Mouse (Mus musculus) intestine, embryonic 14.5 days (tissue): ENCODE results near the gene Itga7. TPM values are rescaled to one million over a fixed set of nuclear protein-coding genes. Genes with fewer than 3 reads are reported as not detected.

ENCODE experiments used
- ATAC-seq: fragments of 200-750 bp; cut with Nextera tagmentation; replicated peaks from 2 replicates; pipeline ENCODE4 v1.8.0; 2017; ENCODE audit warnings: low read depth, moderate number of reproducible peaks, moderate TSS enrichment, moderate library complexity; ENCODE audit not compliant: low FRiP score, low TSS enrichment
- DNase-seq: peaks from one replicate; pipeline ENCODE4 v3.0.0-alpha.2; 2018; ENCODE audit warnings: low spot score
- H3K27ac ChIP-seq: fragments of 300-500 bp; sonication (generic); 2 replicates; pipeline ENCODE4 v1.5.1; 2014; ENCODE audit warnings: low read depth, mild to moderate bottlenecking, control low read depth
- H3K27me3 ChIP-seq: fragments of 300-500 bp; sonication (generic); replicated peaks from 2 replicates; pipeline ENCODE4 v1.6.1; 2014; ENCODE audit warnings: low read length, control low read depth; ENCODE audit not compliant: control insufficient read depth, insufficient read depth
- H3K36me3 ChIP-seq: fragments of 300-500 bp; sonication (generic); 2 replicates; pipeline ENCODE4 v1.6.1; 2014; ENCODE audit warnings: low read length, control low read depth; ENCODE audit not compliant: control insufficient read depth, insufficient read depth
- H3K4me1 ChIP-seq: fragments of 300-500 bp; sonication (generic); replicated peaks from 2 replicates; pipeline ENCODE4 v1.6.1; 2014; ENCODE audit warnings: low read length, control low read depth, mixed read lengths; ENCODE audit not compliant: control insufficient read depth, insufficient read depth
- H3K4me2 ChIP-seq: fragments of 300-500 bp; sonication (generic); 2 replicates; pipeline ENCODE4 v1.6.1; 2014; ENCODE audit warnings: low read length
- H3K4me3 ChIP-seq: fragments of 300-500 bp; sonication (generic); 2 replicates; pipeline ENCODE4 v1.5.1; 2014; ENCODE audit warnings: low read depth, low read length, control low read depth, mixed read lengths
- H3K9ac ChIP-seq: fragments of 300-500 bp; sonication (generic); 2 replicates; pipeline ENCODE4 v1.6.1; 2014; ENCODE audit warnings: mild to moderate bottlenecking, low read length
- H3K9me3 ChIP-seq: fragments of 300-500 bp; sonication (generic); 2 replicates; pipeline ENCODE4 v1.6.1; 2016; ENCODE audit warnings: low read length, control low read depth; ENCODE audit not compliant: control insufficient read depth
- WGBS: fragments of 180-500 bp; shearing (Covaris S2); extraction: QIAGEN DNeasy Blood & Tissue Kit; methylation state at CpG from one replicate; pipeline ENCODE4 v1.1.7; 2014; 5-methylcytosine and 5-hydroxymethylcytosine counted together
- polyA plus RNA-seq: library from polyadenylated mRNA; unstranded; fragments of >200 nt; fragmentation: Nextera tagmentation; extraction: Ambion mirVana; gene quantifications from 2 replicates; pipeline ENCODE4 v1.2.1, GENCODE M21; 2014

The Itga7 gene
- polyA plus RNA-seq, 1 experiment from 2014 or later, result 2.3 TPM

GRCm38 (mm10) chr10:128908778-128909448 is 24.7 kb upstream of the Itga7 start:
- no peaks in the 10 kb centered on the region for H3K27me3 ChIP-seq
- ATAC-seq, result peak; percentile 14; the same call in 1 of the 2 replicates
- H3K4me2 ChIP-seq, result peak overlapping the region; percentile 69
- 49% methylated on average over 13 of the region's 13 CpGs for WGBS
- peak; percentile 71 for DNase-seq
- H3K9me3 ChIP-seq, result no peaks in the 10 kb centered on the region
- peak overlapping the region; percentile 97 for H3K9ac ChIP-seq
- H3K36me3 ChIP-seq, result peaks cover 20% of the 10 kb centered on the region
- H3K4me3 ChIP-seq, result peak overlapping the region; percentile 83
- H3K27ac ChIP-seq, result peak overlapping the region; percentile 89
- H3K4me1 ChIP-seq, result peaks cover 15% of the 10 kb centered on the region; the same call in 1 of the 2 replicates

GRCm38 (mm10) chr10:128909567-128910028 is 24.0 kb upstream of the Itga7 start:
- peak overlapping the region; percentile 69 for H3K4me2 ChIP-seq
- ATAC-seq, result peak; percentile 82
- H3K9me3 ChIP-seq, result no peaks in the 10 kb centered on the region
- WGBS, result under 1% methylated on average over 39 of the region's 41 CpGs
- peak overlapping the region; percentile 97 for H3K9ac ChIP-seq
- H3K27ac ChIP-seq, result peak overlapping the region; percentile 89
- peaks cover 27% of the 10 kb centered on the region for H3K36me3 ChIP-seq
- peak; percentile 92 for DNase-seq
- peaks cover 15% of the 10 kb centered on the region; the same call in 1 of the 2 replicates for H3K4me1 ChIP-seq
- H3K4me3 ChIP-seq, result peak overlapping the region; percentile 83
- no peaks in the 10 kb centered on the region for H3K27me3 ChIP-seq

GRCm38 (mm10) chr10:128910066-128910841 is 23.4 kb upstream of the Itga7 start:
- H3K9me3 ChIP-seq, result no peaks in the 10 kb centered on the region
- DNase-seq (peak; percentile 77), ATAC-seq (peak; percentile 28)
- peak overlapping the region; percentile 69 for H3K4me2 ChIP-seq
- peak overlapping the region; percentile 97 for H3K9ac ChIP-seq
- H3K4me3 ChIP-seq, result peak overlapping the region; percentile 83
- peaks cover 33% of the 10 kb centered on the region for H3K36me3 ChIP-seq
- H3K27ac ChIP-seq, result peak overlapping the region; percentile 89
- H3K27me3 ChIP-seq, result no peaks in the 10 kb centered on the region
- peaks cover 15% of the 10 kb centered on the region; the same call in 1 of the 2 replicates for H3K4me1 ChIP-seq
- WGBS, result under 1% methylated on average over 65 of the region's 66 CpGs

DNA sequence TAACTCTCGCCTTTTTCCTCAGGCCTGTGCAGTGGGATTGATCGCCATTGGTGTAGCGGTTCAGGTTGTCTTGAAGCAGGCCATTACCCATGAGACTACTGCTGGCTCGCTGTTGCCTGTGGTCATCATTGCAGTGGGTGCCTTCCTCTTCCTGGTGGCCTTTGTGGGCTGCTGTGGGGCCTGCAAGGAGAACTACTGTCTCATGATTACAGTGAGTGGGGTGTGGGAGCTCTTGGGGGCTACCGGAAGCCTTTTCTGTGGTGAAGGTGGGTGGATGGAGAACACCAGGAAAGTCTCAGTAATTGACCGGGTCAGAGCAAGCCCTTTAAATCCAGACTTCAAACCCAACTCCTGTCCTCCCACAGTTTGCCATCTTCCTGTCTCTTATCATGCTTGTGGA is 22.2 kb upstream of the Itga7 start:
- no peak overlapping the region for H3K4me3 ChIP-seq
- no peak overlapping the region for H3K9ac ChIP-seq
- H3K27me3 ChIP-seq, result no peaks in the 10 kb centered on the region
- whole genome bisulfite sequencing, result 89% methylated on average over 6 of the region's 6 CpGs
- ATAC-seq, result no peak
- peaks cover 15% of the 10 kb centered on the region; the same call in 1 of the 2 replicates for H3K4me1 ChIP-seq
- peaks cover 41% of the 10 kb centered on the region for H3K36me3 ChIP-seq
- no peaks in the 10 kb centered on the region for H3K9me3 ChIP-seq
- peak overlapping the region; percentile 69 for H3K4me2 ChIP-seq
- no peak overlapping the region for H3K27ac ChIP-seq
- no peak for DNase-seq

- H3K4me1 ChIP-seq, result peaks cover 15% of the 10 kb centered on the region; the same call in 1 of the 2 replicates
- no peaks in the 10 kb centered on the region for H3K9me3 ChIP-seq
- no peak overlapping the region for H3K27ac ChIP-seq
- peaks cover 50% of the 10 kb centered on the region for H3K36me3 ChIP-seq
- no peaks in the 10 kb centered on the region for H3K27me3 ChIP-seq
- no peak for ATAC-seq
- 85% methylated on average over 4 of the region's 4 CpGs for WGBS
- H3K9ac ChIP-seq, result no peak overlapping the region
- H3K4me2 ChIP-seq, result no peak overlapping the region
- H3K4me3 ChIP-seq, result no peak overlapping the region
- DNase-seq, result no peak
These were observed 21.4 kb upstream of the Itga7 start for GRCm38 (mm10) chr10:128912268-128912667.

DNA sequence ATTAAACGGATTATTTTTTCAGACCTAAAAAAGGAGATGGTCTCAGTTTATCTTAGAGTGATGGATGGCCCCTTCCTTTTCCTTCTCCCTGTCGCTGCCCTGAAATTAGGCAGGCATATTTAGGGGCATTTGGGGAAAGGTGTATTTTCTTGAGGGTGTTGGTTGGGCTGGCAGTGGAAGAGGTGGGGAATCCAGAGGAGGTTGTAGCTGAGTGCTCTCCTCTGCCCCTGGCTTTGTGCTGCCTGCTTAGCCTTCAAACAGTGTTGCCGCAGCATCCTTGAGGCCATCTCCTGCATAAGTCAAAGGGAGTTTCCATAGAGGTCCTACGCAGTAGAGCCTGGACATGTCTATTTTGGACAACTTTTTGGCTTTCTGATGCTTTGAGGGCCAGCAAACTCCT is 20.8 kb upstream of the Itga7 start:
- WGBS, result 71% methylated on average over 4 of the region's 4 CpGs
- DNase-seq (no peak), ATAC-seq (no peak)
- H3K9me3 ChIP-seq, result no peaks in the 10 kb centered on the region
- no peaks in the 10 kb centered on the region for H3K27me3 ChIP-seq
- no peak overlapping the region for H3K4me3 ChIP-seq
- H3K27ac ChIP-seq, result no peak overlapping the region
- H3K4me1 ChIP-seq, result peaks cover 15% of the 10 kb centered on the region; the same call in 1 of the 2 replicates
- H3K9ac ChIP-seq, result no peak overlapping the region
- H3K4me2 ChIP-seq, result no peak overlapping the region
- peaks cover 55% of the 10 kb centered on the region for H3K36me3 ChIP-seq

GRCm38 (mm10) chr10:128913219-128913618 is 20.4 kb upstream of the Itga7 start:
- peak; percentile 20; the same call in 1 of the 2 replicates for ATAC-seq

GRCm38 (mm10) chr10:128913696-128914095 is 19.9 kb upstream of the Itga7 start:
- H3K27ac ChIP-seq, result no peak overlapping the region
- DNase-seq (no peak), ATAC-seq (no peak)
- peaks cover 15% of the 10 kb centered on the region; the same call in 1 of the 2 replicates for H3K4me1 ChIP-seq
- peaks cover 62% of the 10 kb centered on the region for H3K36me3 ChIP-seq
- H3K9me3 ChIP-seq, result no peaks in the 10 kb centered on the region
- H3K27me3 ChIP-seq, result no peaks in the 10 kb centered on the region
- H3K4me3 ChIP-seq, result no peak overlapping the region
- H3K9ac ChIP-seq, result no peak overlapping the region
- no peak overlapping the region for H3K4me2 ChIP-seq
- 96% methylated on average over 12 of the region's 12 CpGs for WGBS

More at GRCm38 (mm10) chr10:128913219-128913618, 20.4 kb upstream of the Itga7 start:
- WGBS, result 10% methylated on average over 5 of the region's 5 CpGs
- H3K4me2 ChIP-seq, result no peak overlapping the region
- peak; percentile 96 for DNase-seq
- no peaks in the 10 kb centered on the region for H3K27me3 ChIP-seq
- peaks cover 15% of the 10 kb centered on the region; the same call in 1 of the 2 replicates for H3K4me1 ChIP-seq
- peaks cover 59% of the 10 kb centered on the region for H3K36me3 ChIP-seq
- no peak overlapping the region for H3K4me3 ChIP-seq
- no peak overlapping the region for H3K27ac ChIP-seq
- H3K9ac ChIP-seq, result no peak overlapping the region
- H3K9me3 ChIP-seq, result no peaks in the 10 kb centered on the region
